Mouse (Mus musculus): ENCODE results near the gene 4930407I10Rik. TPM values are rescaled to one million over a fixed set of nuclear protein-coding genes. Genes with fewer than 3 reads are reported as not detected.

Gene 4930407I10Rik
- total RNA-seq, 2 experiments from 2014 or later, result not detected

GRCm38 (mm10) chr15:82047080-82047883 is 11.7 kb upstream of the 4930407I10Rik start, which contains the start of gene Snu13:
Gene Snu13, minus strand, starts transcription at chr15:82047598.
- ATAC-seq (replicated peaks; ENCODE audit: low FRiP score, poor library complexity, severe bottlenecking), result peak; percentile 95

GRCm38 (mm10) chr15:82052544-82052943 is 6.4 kb upstream of the 4930407I10Rik start:
- ATAC-seq (replicated peaks; ENCODE audit: low FRiP score, poor library complexity, severe bottlenecking), result no peak

DNA sequence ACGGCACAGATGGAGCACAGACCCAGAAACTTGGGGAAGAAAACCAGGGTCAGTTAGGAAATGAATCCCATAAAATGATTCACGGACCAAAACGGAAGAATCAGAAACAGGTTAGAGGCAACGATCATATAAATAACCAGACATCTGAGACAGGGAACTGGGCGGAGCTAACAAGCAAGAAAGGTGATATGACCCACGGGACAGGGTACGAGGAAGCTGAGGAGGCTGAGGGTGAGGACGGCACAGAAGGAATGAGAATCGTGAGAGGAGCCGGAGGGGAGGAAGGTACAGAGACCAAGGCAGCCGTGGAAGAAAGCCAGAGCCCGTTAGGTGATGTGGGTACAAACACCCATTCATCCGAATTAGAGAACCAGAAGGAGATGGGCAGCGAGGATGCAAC is 5.0 kb downstream of the 4930407I10Rik start:
- no peak for ATAC-seq (replicated peaks; ENCODE audit: low FRiP score, poor library complexity, severe bottlenecking)

- peak; percentile 67 for ATAC-seq (replicated peaks; ENCODE audit: low FRiP score, poor library complexity, severe bottlenecking)
These were observed 6.6 kb downstream of the 4930407I10Rik start for GRCm38 (mm10) chr15:82065511-82065910.

- ATAC-seq (replicated peaks; ENCODE audit: low FRiP score, poor library complexity, severe bottlenecking), result no peak
These were observed 10.9 kb downstream of the 4930407I10Rik start, which contains the start of gene Mei1 for GRCm38 (mm10) chr15:82069898-82070297. Gene Mei1, plus strand, starts transcription at chr15:82069996.

DNA sequence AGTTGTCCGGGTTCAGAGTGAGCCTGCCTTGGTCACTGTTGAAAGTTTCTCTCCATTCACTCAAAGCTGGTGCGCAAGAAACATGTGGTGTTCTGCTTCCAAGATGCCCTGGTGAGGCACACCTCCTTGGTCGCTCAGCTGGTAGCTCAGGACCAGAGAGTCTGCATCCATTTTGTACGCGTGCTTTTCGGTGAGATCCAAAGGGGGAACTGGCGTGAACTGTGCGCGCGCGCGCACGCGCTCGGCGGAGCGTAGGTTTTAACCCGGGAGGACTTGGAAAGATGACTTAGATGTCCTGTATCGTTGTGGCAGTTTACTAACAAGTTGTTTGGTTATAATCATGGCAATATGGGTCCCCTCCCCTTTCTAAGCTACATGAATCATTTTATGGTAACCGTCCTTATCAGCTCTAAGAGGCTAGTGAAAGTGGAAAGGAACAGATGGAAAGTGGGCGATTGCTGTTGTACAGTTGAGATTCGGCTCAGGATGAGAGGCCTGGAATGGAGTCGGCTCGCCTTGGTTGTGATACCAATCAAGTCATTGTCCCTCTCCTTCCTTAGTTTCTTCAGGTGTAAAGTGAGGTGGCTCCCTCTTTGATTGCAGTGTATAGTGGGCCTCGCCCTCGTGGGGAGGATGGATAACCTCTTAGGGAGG is 13.0 kb downstream of the 4930407I10Rik start:
- no peak for ATAC-seq (replicated peaks; ENCODE audit: low FRiP score, poor library complexity, severe bottlenecking)

- ATAC-seq (replicated peaks; ENCODE audit: low FRiP score, poor library complexity, severe bottlenecking), result no peak
These were observed 14.5 kb downstream of the 4930407I10Rik start for GRCm38 (mm10) chr15:82073490-82073889.

DNA sequence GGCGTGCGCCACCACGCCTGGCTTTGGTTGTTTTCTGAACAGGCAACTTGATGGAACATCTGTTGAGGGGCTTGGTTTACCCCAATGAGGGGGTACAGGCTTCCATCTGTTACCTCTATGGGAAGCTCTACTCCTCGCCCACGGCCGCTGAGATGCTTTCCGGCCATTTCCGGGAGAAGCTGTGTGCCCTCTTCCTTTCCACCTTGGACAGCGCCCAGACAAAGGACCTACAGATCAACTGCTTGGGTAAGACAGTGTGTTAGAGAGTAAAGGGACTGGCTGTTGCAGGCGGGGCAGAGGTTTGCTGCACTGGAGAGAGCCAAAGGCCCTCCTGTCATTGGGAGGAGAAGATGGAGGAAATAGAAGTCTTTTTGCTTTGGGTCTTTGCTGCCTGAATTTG is 20.9 kb downstream of the 4930407I10Rik start:
- ATAC-seq (replicated peaks; ENCODE audit: low FRiP score, poor library complexity, severe bottlenecking), result no peak

- ATAC-seq (replicated peaks; ENCODE audit: low FRiP score, poor library complexity, severe bottlenecking), result peak; percentile 45
These were observed 22.2 kb downstream of the 4930407I10Rik start for GRCm38 (mm10) chr15:82081161-82081560.

- no peak for ATAC-seq (replicated peaks; ENCODE audit: low FRiP score, poor library complexity, severe bottlenecking)
These were observed 26.7 kb downstream of the 4930407I10Rik start for GRCm38 (mm10) chr15:82085606-82086005.

DNA sequence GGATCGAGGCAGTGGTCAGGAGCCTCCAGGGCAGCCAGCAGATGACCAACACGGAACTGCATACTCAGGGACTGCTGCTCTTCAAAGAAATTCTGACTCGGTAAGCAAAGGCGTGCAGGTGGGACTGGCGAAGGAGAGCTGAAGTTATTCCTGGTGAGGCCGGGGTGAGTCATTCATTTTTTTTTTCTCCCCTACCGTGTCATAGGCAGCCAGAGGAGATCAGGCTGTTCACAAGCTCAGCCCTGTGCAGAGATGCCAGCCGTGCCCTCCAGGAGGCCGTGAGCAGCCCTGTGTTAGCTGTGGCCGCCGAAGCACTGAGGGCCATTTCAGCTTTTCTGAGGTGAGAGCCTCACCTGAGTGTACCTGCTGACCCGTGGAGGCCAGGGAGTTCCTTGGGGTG is 27.2 kb downstream of the 4930407I10Rik start:
- ATAC-seq (replicated peaks; ENCODE audit: low FRiP score, poor library complexity, severe bottlenecking), result no peak

- no peak for ATAC-seq (replicated peaks; ENCODE audit: low FRiP score, poor library complexity, severe bottlenecking)
These were observed 28.3 kb downstream of the 4930407I10Rik start for GRCm38 (mm10) chr15:82087266-82087665.

DNA sequence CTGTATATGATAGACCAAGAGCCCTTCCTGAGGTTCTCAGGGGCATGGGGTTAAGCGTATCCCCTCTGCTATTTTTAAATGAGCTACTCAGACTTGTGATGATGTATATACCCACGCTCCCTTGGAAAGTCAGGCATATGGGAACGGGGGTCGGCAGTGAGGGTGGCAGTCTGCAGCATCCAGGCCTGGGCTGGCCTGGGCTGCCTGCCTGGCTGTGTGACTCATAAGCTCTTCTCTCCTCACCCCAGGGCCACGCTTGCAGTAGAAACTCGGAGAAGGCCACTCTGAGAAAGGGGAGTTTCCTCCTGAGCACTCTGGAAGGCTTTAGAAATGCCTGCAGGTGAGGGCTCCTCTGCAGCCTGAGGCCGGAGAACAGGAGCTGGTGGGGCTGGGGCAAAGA is 32.1 kb downstream of the 4930407I10Rik start:
- ATAC-seq (replicated peaks; ENCODE audit: low FRiP score, poor library complexity, severe bottlenecking), result no peak

- no peak for ATAC-seq (replicated peaks; ENCODE audit: low FRiP score, poor library complexity, severe bottlenecking)
These were observed 48.1 kb downstream of the 4930407I10Rik start for GRCm38 (mm10) chr15:82106953-82107555.

Other genes starting within 250 kb of the 4930407I10Rik start
- 6.3 and 9.6 TPM in 2 replicates for gene Tob2, start 200.4 kb upstream of the 4930407I10Rik start, total RNA-seq (2015; ENCODE audit: low replicate concordance)
- 5.3 and 7.2 TPM in 2 replicates for gene Tob2, start 200.4 kb upstream of the 4930407I10Rik start, total RNA-seq (2017; ENCODE audit: low replicate concordance)
- 29.7 and 33.0 TPM in 2 replicates for gene Phf5a, start 187.2 kb upstream of the 4930407I10Rik start, total RNA-seq (2015; ENCODE audit: low replicate concordance)
- 19.8 and 45.9 TPM in 2 replicates for gene Phf5a, start 187.2 kb upstream of the 4930407I10Rik start, total RNA-seq (2017; ENCODE audit: low replicate concordance)
- gene Aco2, start 186.8 kb upstream of the 4930407I10Rik start, total RNA-seq (2015; ENCODE audit: low replicate concordance), result 16.3 and 37.8 TPM in 2 replicates
- 29.7 and 59.3 TPM in 2 replicates for gene Aco2, start 186.8 kb upstream of the 4930407I10Rik start, total RNA-seq (2017; ENCODE audit: low replicate concordance)
- 2.9 and 3.8 TPM in 2 replicates for gene Polr3h, start 132.9 kb upstream of the 4930407I10Rik start, total RNA-seq (2015; ENCODE audit: low replicate concordance)
- 6.3 and 17.7 TPM in 2 replicates for gene Polr3h, start 132.9 kb upstream of the 4930407I10Rik start, total RNA-seq (2017; ENCODE audit: low replicate concordance)
- gene Csdc2, start 122.4 kb upstream of the 4930407I10Rik start, total RNA-seq (2015; ENCODE audit: low replicate concordance), result not detected in 2 replicates
- gene Csdc2, start 122.4 kb upstream of the 4930407I10Rik start, total RNA-seq (2017; ENCODE audit: low replicate concordance), result not detected in 2 replicates
- 2.3 and 20.3 TPM in 2 replicates for gene Pmm1, start 98.2 kb upstream of the 4930407I10Rik start, total RNA-seq (2015; ENCODE audit: low replicate concordance)
- 3.9 and 9.5 TPM in 2 replicates for gene Pmm1, start 98.2 kb upstream of the 4930407I10Rik start, total RNA-seq (2017; ENCODE audit: low replicate concordance)
- not detected in 2 replicates for gene 1700029P11Rik, start 78.6 kb upstream of the 4930407I10Rik start, total RNA-seq (2015; ENCODE audit: low replicate concordance)
- not detected in 2 replicates for gene 1700029P11Rik, start 78.6 kb upstream of the 4930407I10Rik start, total RNA-seq (2017; ENCODE audit: low replicate concordance)
- gene Xrcc6, start 71.3 kb upstream of the 4930407I10Rik start, total RNA-seq (2015; ENCODE audit: low replicate concordance), result 17.6 and 41.7 TPM in 2 replicates
- 23.6 and 52.2 TPM in 2 replicates for gene Xrcc6, start 71.3 kb upstream of the 4930407I10Rik start, total RNA-seq (2017; ENCODE audit: low replicate concordance)
- 12.5 and 27.0 TPM in 2 replicates for gene Desi1, start 25.3 kb upstream of the 4930407I10Rik start, total RNA-seq (2015; ENCODE audit: low replicate concordance)
- gene Desi1, start 25.3 kb upstream of the 4930407I10Rik start, total RNA-seq (2017; ENCODE audit: low replicate concordance), result 3.6 and 5.0 TPM in 2 replicates
- 23.2 and 29.7 TPM in 2 replicates for gene Snu13, start 11.6 kb upstream of the 4930407I10Rik start, total RNA-seq (2015; ENCODE audit: low replicate concordance)
- gene Snu13, start 11.6 kb upstream of the 4930407I10Rik start, total RNA-seq (2017; ENCODE audit: low replicate concordance), result 24.5 and 44.7 TPM in 2 replicates
- gene Mei1, start 10.8 kb downstream of the 4930407I10Rik start, total RNA-seq (2015; ENCODE audit: low replicate concordance), result not detected in 2 replicates
- not detected in 2 replicates for gene Mei1, start 10.8 kb downstream of the 4930407I10Rik start, total RNA-seq (2017; ENCODE audit: low replicate concordance)
- 0.63 TPM in 1 of 2 replicates, not detected in the other for gene Ccdc134, start 68.8 kb downstream of the 4930407I10Rik start, total RNA-seq (2015; ENCODE audit: low replicate concordance)
- 4.1 and 5.0 TPM in 2 replicates for gene Ccdc134, start 68.8 kb downstream of the 4930407I10Rik start, total RNA-seq (2017; ENCODE audit: low replicate concordance)
- 9.0 and 12.5 TPM in 2 replicates for gene Srebf2, start 88.0 kb downstream of the 4930407I10Rik start, total RNA-seq (2015; ENCODE audit: low replicate concordance)
- 11.2 and 15.5 TPM in 2 replicates for gene Srebf2, start 88.0 kb downstream of the 4930407I10Rik start, total RNA-seq (2017; ENCODE audit: low replicate concordance)
- gene Shisa8, start 153.7 kb downstream of the 4930407I10Rik start, total RNA-seq (2015; ENCODE audit: low replicate concordance), result not detected in 2 replicates
- gene Shisa8, start 153.7 kb downstream of the 4930407I10Rik start, total RNA-seq (2017; ENCODE audit: low replicate concordance), result not detected in 2 replicates
- 0.84 and 6.3 TPM in 2 replicates for gene Tnfrsf13c, start 165.2 kb downstream of the 4930407I10Rik start, total RNA-seq (2015; ENCODE audit: low replicate concordance)
- not detected in 2 replicates for gene Tnfrsf13c, start 165.2 kb downstream of the 4930407I10Rik start, total RNA-seq (2017; ENCODE audit: low replicate concordance)
- gene Cenpm, start 185.6 kb downstream of the 4930407I10Rik start, total RNA-seq (2015; ENCODE audit: low replicate concordance), result 10.7 and 11.0 TPM in 2 replicates
- gene Cenpm, start 185.6 kb downstream of the 4930407I10Rik start, total RNA-seq (2017; ENCODE audit: low replicate concordance), result 2.3 and 7.2 TPM in 2 replicates
- gene 1500009C09Rik, start 193.2 kb downstream of the 4930407I10Rik start, total RNA-seq (2015; ENCODE audit: low replicate concordance), result not detected in 2 replicates
- not detected in 2 replicates for gene 1500009C09Rik, start 193.2 kb downstream of the 4930407I10Rik start, total RNA-seq (2017; ENCODE audit: low replicate concordance)
- gene Sept3, start 215.7 kb downstream of the 4930407I10Rik start, total RNA-seq (2015; ENCODE audit: low replicate concordance), result 2.3 TPM in 1 of 2 replicates, not detected in the other
- gene Sept3, start 215.7 kb downstream of the 4930407I10Rik start, total RNA-seq (2017; ENCODE audit: low replicate concordance), result 0.09 TPM in 1 of 2 replicates, not detected in the other
- not detected in 2 replicates for gene Wbp2nl, start 239.8 kb downstream of the 4930407I10Rik start, total RNA-seq (2015; ENCODE audit: low replicate concordance)
- not detected in 2 replicates for gene Wbp2nl, start 239.8 kb downstream of the 4930407I10Rik start, total RNA-seq (2017; ENCODE audit: low replicate concordance)

Data from erythroblast, adult 5-6 weeks (primary cell).